Mouse (Mus musculus) retina, postnatal 1 day (tissue): Measurements from ENCODE around the gene P2rx4.
A peak's percentile ranks its signal among the peaks of the same experiment; 100 is the strongest.

ENCODE experiments used
- DNase-seq: peaks from one replicate; pipeline ENCODE4 v3.0.0-alpha.2; 2012

The P2rx4 gene

DNA sequence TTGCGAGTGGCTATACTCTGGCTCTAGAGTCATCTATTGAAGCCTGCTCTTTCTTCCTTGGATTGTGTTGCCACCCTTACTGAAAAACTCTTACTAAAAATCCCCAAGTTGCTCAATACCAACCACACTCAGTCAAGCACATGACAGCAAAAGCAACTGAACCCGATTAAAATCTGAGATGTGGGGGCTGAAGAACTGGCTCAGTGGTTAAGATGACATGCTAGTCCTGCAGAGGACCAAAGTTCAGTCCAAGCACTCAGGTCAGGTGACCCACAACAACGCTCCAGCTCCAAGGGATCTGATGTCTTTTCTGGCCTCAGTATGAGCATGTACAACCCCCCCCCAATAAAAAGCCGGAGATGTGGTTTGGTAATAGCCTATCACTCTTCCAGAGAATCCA is 2.8 kb upstream of the P2rx4 start:
- DNase-seq, result no peak

DNA sequence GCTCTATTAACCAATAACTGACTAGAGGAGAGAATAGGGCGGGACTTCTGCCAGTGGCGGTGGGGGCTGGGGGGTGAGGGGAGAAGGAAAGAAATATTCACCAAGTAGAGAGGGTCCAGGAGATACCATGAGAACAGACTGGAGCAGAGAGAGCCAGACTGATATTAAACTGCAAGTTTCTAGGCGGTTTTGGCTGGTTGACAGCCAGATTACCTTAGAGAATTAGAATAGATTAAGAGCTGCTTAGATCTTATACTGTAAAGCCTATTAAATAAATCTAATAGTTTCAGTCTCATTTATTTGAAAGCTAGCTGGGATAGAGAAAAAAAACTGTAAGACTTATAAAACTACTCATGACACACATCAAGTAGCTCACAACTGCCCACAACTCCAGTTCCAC is 2.2 kb upstream of the P2rx4 start:
- peak; percentile 46 for DNase-seq

DNA sequence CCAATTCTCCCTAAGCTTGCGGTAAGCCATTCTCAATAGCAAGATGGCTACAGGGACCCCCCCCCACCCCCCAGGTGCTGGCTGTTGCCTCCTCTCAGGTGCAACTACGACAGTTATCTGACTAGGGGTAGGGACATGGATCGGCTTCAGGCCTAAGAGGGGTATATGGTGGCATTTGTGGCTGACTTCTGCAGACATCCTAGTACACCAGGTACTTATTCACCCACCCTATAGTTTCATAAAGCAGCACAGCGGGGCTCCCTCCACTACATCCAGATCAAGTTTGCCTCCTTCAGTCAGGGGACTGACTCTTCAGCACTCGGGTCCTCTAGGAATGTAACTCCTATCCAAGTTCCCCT is 448 bp upstream of the P2rx4 start:
- DNase-seq, result no peak

DNA sequence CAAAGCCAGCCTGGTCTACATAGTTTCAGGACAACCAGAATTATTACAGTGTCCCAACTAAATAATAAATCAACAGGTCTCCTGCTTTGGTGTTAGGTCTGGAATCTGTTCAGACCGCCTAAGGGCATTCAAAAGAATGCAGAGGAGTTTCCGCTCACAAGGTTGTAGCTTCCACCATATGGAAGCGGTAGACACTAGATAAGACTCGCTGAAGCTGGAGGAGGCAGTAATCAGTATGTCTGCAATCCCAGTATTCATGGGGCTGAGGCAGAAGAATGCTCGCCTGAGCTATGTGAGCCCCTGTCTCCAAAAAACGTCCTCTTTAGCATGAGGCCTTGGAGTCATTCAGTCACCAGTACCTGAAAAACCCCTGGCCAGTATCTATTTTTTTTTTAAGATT is 1.5 kb downstream of the P2rx4 start:
- no peak for DNase-seq

DNA sequence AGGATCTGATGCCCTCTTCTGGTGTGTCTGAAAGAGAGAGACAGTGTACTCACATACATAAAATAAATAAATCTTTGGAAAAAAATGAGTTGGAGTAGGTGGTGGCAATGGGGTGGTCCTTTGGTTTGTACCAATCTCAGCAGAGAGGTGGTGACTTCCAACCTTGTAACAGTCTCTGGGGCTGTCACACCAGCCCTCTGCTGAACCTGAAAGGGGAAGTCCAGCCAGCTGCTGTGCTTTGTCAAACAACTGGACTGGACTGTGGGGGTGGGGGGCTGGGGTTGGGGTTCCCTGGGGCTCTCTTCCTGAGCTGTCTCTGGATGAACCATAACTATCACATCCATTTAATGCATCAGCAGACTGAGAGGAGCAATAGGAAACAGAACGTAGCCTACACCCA is 8.4 kb downstream of the P2rx4 start:
- no peak for DNase-seq

DNA sequence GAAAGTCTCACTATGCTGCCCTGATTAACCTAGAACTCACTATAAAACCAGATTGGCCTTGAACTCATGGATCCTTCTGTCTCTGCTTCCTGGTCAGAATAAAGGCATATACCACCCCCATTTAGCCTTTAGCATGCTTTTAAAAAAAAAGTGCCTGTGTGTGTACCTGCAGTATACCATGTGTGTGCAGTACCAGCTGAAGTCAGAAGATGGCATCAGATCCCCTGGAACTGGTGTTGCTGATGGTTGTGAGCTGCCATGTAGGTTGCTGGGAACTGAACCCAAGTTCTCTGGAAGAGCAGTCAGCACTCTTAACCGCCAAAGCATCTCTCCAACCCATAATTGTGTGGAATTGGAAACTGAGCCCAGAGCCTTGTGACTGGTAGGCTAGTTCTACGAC is 9.4 kb downstream of the P2rx4 start:
- no peak for DNase-seq

DNA sequence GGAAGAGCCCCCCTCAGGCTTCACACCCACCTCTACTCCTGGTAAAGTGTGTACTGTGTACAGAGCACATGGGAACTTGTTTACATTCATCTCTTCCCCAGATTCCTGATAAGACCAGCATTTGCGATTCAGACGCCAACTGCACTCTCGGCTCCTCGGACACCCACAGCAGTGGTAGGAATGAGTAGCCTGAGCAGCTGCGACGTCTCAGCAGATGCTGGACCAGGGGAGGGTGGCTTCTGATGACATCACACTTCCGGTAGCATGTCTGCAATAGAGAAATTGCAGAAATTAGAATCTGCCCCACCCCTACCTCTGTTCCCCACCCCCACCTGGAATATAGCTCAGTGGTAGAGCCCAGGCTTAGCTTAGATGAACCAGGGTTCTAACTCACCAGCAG is 11.1 kb downstream of the P2rx4 start:
- no peak for DNase-seq

DNA sequence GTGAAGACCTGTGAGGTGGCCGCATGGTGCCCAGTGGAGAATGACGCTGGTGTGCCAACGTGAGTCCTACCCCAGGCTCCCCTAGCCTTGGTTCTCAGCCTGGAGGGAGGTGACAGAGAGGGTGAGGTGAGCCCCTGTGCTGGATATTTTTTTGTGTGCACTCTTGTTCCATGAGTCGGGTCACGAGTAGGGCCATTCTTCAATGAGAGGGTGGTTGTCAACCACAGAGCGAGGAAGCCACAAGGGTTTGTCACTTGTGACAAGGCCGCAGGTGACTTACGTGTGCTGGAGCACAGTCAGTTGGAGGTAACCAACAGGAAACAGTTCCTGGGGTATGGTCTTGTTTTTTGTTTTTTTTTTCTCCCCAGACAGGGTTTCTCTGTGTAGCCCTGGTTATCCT is 11.8 kb downstream of the P2rx4 start:
- no peak for DNase-seq

DNA sequence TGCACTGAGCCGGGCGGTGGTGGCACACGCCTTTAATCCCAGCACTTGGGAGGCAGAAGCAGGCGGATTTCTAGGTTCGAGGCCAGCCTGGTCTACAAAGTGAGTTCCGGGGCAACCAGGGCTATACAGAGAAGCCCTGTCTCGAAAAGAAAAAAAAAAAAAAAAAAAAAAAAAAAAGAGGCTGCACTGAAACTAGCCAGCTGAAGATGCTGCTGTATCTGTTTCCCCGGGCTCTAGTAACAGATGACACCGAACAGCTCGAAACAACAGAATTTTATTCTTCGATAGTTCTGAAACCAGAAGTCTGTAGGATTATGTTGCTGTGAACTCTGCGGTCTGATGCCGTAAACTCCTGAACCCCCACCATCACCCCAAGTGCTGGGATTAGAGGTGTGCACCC is 18.1 kb downstream of the P2rx4 start:
- no peak for DNase-seq

DNA sequence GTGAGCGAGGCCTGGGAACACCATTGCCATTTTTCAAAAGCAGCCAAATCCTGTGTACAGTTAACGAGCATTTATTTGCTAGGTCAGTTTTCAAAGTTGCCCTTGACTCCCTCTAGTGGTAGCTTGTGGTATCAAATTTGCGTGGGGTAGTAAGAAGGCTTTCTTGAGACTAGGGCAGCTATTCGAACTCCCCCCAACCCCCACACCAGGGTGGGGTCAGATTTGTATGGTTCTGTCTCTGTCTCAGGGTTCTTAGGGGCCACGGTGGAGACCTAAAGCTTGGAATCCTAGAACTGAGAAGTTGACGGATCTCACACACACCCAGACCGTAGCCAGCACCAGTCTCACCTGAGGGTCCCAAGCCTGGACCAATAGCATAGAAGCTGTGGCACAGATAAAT is 18.7 kb downstream of the P2rx4 start:
- DNase-seq, result peak; percentile 90

DNA sequence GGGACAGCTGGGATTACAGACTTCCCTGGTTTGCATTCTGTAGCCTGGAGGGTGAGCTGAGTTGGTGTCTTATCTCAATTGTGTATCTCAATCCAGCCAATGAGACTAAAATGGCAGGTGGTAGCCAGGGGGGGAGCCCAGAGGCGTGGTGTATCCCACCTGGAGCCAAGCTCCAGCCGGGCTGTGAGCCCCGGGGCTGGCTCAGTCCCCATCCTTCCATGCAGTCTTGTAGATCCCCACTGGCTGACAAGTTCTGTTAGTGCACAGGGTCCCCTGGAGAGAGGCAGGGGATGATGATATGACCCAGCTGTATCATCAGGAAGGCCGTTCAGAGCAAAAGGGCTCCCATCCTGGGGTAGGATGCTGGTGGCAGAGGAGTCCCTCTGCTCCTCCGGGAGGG is 19.3 kb downstream of the P2rx4 start:
- no peak for DNase-seq

DNA sequence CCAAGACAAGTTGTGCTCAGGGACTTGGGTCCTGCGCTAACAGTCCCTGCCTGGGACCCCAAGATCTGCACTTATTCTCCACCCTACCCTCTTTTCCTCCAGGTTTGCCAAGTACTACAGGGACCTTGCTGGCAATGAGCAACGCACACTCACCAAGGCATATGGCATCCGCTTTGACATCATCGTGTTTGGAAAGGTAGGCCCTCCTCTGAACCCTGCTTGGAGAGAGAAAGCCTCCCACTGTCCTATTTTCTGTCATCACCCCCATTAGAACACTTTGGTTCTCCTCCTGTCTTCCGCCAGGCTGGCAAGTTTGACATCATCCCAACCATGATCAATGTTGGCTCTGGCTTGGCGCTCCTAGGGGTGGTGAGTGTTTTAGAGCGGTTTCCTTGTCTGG is 19.8 kb downstream of the P2rx4 start:
- no peak for DNase-seq

DNA sequence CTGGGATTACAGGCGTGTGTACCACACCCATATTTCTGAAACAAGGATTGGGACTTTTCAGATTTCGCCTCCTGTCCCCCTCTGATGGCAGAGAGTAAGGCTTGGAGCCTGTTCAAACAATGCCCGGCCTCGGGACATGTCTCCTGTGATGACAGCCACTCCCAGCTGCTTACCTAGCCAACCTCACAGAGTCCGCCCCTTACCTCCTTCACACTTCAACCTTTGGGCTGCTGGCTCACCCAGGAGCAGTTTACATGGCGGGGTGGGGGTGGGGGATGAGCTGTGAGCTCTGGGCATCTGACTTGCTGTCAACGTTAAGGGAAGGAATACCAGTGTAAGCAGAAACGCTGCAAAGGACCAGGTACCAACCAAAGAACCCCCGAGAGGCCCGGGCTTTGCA is 23.4 kb downstream of the P2rx4 start:
- no peak for DNase-seq

DNA sequence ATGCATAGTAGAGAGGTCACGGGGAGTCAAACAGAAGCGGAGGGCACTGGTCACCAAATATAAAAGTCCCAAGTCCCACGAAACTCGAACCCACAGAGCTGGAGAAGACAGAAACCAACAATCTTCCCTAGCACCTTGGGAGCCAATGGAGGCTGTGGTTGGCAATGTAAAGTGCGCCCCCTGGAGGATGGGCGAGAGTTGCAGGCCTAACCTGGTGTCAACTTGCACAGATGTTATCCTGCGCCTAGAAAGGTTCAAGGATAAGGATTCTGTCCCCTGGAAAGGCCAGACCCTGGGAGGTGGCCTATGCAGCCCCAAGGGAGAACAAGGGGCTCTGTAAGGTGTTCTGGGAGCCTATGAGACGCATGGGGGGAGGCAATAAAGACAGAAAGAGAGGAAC is 24.0 kb downstream of the P2rx4 start:
- DNase-seq, result peak; percentile 55

DNA sequence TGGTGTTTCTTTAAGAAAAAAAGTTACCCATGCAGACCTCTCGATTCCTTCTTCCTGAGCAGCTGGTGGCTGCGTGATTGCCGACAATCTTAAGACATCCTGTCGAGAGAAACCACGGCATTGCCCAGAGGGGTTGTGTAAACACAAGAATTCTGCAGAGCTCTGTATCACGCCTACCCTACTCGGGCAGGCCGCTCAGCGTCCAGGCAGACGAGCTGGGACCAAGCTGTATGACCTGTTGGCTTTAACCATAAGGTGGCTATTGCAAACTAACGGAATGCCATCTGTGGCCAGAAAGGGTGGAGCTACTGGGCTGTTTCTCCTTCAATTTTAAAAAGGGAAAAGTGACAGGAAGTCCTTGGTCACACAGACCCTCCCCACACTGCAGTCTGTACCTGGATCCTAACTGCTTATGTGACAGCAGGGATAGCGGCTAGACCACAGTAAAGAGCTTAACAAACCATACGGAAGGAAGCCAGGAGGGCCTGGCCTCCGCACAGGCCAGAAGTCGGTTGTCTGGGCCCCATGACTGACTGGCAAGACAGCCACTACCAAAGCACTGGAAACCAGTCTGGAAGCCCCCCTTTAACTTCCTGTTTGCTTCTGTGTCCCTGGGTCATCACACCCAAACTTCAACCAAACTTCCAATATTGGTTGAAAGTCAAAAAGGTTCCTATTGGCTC is 24.8 kb downstream of the P2rx4 start:
- no peak for DNase-seq

DNA sequence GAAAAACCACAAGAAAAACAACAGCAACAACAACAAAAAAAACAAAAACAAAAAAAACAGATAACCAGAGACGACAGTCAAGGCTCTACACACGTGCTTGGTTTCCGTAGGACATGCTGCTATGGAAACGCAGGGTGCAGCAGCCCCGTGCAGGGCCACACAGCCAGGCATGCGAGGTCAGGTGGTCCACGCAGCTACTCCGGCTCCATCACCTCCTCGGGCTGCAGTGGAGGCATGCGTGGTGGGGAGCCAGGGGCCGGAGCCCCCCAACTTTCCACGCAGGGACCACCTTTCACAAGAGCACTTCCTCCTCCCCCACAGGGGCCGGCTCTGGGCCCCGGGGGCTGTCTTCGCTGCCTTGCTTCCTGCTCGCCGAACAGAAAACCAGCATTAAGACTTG is 26.5 kb downstream of the P2rx4 start:
- no peak for DNase-seq

DNA sequence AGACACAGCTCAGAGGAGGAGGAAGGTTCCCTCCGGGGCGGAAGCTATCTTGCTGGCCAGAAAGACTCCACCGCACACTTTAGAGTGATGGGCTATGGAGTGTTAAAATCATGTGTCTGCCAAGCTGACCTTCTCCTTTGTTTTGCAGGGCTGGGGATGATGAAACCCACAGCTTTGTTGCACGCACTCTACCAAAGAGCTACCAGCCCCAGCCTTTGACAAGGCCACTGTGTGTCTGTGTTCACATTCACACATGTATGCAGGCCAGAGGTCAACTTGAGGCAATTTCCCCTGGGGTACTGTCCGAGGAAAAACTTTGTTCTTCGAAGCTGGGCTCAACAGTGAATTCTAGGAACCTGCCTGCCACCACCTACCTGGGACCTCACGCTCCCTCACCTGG is 28.5 kb downstream of the P2rx4 start:
- no peak for DNase-seq

DNA sequence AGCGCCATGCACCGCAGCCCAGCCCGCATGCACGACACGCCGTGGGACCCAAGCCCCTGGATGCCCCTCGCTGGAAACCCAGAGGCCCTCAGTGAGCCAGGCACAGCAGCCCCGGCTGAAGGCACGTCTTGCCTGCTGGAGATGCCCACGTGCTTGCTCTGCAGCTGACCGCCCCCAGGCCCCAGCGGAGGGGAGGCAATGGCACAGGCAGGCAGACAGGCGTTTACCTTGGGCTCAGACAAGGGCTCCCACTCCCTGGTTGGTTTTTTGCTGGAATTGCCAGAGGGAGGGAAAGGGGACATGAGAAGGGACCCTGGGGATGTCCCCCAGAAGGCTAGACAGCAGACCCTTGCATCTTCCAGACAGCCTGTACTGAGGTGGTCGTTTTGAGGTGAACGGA is 29.4 kb downstream of the P2rx4 start:
- DNase-seq, result no peak

DNA sequence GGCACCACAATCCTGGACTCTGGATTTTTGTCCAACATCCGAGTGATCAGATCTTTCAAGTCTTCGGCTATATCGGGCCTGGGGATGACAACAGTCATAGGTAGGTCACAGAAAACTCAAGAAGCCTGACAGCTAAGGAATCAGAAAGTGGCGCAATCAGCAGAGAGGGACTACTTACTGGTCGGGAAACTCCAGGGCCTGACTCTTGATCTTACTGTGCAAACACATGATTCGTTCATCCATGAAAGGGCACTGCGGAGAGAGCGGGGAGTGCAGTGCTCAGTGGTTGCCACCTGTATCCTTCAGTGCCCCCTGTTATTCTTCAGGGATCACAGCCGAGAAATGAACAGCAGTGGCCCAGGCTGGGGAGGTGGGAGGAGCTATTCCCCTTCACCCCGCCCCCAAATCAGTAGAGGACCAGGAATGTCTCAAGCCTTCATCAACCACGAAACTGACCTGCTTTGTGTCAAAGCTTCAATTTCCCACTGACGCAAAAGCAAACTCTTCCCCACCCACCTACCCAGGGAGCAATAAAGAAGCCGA is 36.6 kb downstream of the P2rx4 start:
- DNase-seq, result no peak

DNA sequence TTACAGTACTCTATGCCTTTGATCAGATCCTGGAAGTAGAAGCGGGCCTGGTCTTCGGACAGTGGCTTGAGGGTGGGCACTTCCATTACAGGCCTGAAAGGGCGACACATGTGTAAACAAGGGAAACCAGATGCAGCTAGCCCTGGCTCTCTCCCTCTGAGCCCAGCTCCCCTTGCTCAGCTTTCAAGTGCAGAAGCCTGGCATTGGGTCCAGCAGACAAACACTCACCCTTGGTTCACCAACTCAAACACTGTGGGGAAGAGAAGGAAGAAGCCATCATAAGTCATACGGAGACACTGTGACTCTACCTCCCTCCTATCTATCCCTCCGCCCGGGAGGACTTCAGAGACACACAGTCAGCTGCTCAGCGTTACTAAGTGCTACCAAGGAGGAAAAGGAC is 40.6 kb downstream of the P2rx4 start:
- DNase-seq, result no peak

DNA sequence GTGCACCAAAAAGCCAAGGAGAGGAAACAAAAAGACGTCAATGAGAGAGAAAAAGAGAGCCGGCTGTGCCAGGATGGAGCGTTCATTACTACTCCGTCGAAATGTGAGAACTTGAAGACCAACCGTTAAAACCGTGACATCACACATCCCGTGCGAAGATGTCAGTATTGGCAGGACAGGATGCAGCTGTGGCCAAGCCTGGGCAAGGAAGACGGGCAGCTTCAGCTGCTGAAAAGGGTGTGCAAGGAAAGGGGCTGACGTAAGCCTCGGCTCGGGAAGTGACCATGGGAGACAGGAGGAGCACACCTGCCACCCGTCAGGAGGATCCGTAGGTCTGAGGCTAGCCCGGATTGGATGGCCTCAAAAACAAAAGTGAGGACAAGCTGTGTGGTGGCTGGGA is 47.1 kb downstream of the P2rx4 start:
- DNase-seq, result no peak

DNA sequence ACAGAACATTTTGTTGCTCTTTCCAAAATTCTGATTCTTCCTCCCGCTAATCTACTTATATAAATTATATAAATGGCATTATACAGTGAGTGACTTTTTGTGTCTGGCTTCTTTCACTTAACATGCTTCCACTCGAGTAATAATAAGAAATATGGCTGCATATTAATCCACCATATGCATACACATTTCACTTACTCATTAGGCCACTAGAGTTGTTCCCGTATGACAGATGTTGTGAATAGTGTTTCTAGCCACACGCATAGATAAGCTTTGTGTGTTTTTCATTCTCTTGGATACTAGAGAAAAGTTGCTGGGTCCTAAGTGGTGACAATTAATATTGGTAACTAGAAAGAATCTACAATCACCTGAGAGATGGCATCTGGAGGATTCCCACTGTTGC is 48.3 kb downstream of the P2rx4 start:
- DNase-seq, result no peak

DNA sequence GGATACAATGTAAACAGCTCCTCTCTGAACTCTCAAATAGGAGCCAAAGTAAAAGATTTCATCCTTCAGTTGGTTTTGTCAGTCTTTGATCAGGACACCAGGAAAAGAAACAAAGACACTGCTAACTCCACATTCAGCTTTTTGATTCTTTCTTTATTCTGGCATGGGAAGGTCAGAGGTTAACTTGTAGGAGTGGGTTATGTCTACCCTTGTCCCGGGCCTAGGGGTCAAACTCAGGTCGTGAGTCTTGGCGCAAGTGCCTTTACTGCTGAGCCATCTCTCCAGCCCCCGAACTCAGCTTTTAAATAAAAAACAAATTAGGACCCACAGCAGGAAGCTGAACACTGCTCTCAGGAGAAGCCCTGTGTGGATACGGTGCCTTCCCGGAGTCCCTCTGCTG is 48.8 kb downstream of the P2rx4 start:
- no peak for DNase-seq

DNA sequence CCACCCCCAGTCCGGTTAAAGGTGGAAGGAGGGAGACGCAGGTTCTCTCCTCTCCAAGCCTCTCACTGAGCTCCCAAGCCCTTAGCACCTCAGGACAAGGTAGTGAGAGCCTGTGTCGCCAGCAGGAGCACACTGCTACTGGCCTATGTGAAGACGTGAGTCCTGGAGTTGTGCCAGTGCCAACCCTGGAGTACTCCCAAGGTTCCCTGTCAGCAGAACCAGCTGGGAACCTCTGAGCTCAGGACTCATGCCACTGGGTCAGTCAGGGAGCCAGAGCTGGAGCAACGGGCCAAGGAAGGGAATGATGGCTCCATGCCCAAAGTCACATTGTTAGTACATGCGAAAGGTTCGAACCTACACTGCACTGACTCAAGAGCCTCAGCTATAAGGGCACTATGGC is 49.3 kb downstream of the P2rx4 start:
- DNase-seq, result no peak

DNA sequence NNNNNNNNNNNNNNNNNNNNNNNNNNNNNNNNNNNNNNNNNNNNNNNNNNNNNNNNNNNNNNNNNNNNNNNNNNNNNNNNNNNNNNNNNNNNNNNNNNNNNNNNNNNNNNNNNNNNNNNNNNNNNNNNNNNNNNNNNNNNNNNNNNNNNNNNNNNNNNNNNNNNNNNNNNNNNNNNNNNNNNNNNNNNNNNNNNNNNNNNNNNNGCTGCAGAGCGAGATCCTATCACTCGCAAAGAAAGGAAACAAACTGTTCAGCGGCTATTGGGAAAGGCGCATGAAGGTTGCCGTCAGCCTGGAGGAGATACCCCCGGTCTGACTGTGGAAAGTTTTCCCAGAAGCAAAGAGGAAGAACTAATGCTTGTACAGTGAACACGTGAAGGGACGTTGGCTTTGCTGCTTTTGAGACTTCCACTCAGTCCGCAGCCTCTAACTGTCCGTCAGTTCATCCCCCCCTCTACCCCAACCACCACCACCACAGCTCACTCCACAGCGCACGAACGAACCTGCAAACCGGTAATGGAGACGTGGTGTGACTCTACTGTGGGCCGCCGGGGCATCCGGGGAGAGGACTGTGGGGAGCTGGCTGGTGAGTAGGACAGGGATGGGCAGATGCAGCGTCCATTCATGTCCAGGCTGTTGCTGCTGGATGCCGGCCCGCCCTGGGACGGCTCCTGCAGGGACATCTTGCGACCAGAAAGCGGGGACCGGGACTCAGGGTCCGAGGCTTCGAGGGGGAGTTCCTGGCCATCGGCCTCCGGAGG is 56.1 kb downstream of the P2rx4 start:
- DNase-seq, result no peak
